8 mouse cellular contexts compared by ENCODE assay signal in genomic region chr11:53146290-53146689, GRCm38 (mm10).
DNase-seq lines count a peak whose midpoint lies in the region; ATAC-seq and TF ChIP-seq lines count a peak whose summit lies in the region.

No protein-coding gene starts in this region.

- intact Hi-C loops in left cerebral cortex, adult 2 months (cut with DNase I): loop anchor here (10.0 kb wide), 1 partner anchor 721 kb away; no protein-coding TSS in a partner anchor
- intact Hi-C loops in left cerebral cortex, postnatal 14 days (cut with DNase I): loop anchor here (10.0 kb wide), 1 partner anchor 721 kb away; no protein-coding TSS in a partner anchor

- DNase-seq in cerebellum, adult 11 months: peak; percentile 9
- no peak for DNase-seq in left cerebral cortex, adult 2 months (ENCODE audit: extremely low spot score in 1 of 2, low spot score in 2 of 2)
- no peak for DNase-seq in left cerebral cortex, postnatal 14 days (ENCODE audit: low spot score in 2 of 2)
- DNase-seq in ZHBTc4 (ENCODE audit: low read depth, low spot score): peak; percentile 63
- DNase-seq in embryonic facial prominence, embryonic 11.5 days (ENCODE audit: low spot score): peak; percentile 43
- DNase-seq in mesoderm, embryonic 11.5 days (ENCODE audit: low read depth, low spot score): peak; percentile 30
- no peak for DNase-seq in right cerebral cortex, postnatal 14 days

- no peaks in the 10 kb centered on the region for H3K4me1 ChIP-seq in embryonic facial prominence, embryonic 11.5 days (ENCODE audit: control insufficient read depth, insufficient read depth, low read length)

- H3K9ac ChIP-seq in embryonic facial prominence, embryonic 11.5 days (replicated peaks; ENCODE audit: low read length): no peak overlapping the region

- H3K36me3 ChIP-seq in embryonic facial prominence, embryonic 11.5 days (replicated peaks; ENCODE audit: control insufficient read depth, insufficient read depth, low read depth, low read length): no peaks in the 10 kb centered on the region

- ATAC-seq in cerebellum, adult (ENCODE audit: insufficient number of reproducible peaks, low FRiP score, low TSS enrichment): no peak
- ATAC-seq in embryonic facial prominence, embryonic 11.5 days (replicated peaks; ENCODE audit: insufficient number of reproducible peaks, low FRiP score, low TSS enrichment, low read depth): no peak

- no peaks in the 10 kb centered on the region for H3K9me3 ChIP-seq in embryonic facial prominence, embryonic 11.5 days (replicated peaks; ENCODE audit: control insufficient read depth, low read length)

- peak; percentile 58 for TF ChIP-seq CTCF in left cerebral cortex, adult 2 months (IDR thresholded peaks at IDR 0.05)

- no peak overlapping the region for H3K27ac ChIP-seq in left cerebral cortex, adult 2 months
- H3K27ac ChIP-seq in embryonic facial prominence, embryonic 11.5 days (replicated peaks; ENCODE audit: low read depth, low read length): no peak overlapping the region

- no peak overlapping the region for H3K4me3 ChIP-seq in left cerebral cortex, adult 2 months
- no peak overlapping the region for H3K4me3 ChIP-seq in embryonic facial prominence, embryonic 11.5 days (ENCODE audit: low read depth, low read length)

- no peak overlapping the region for H3K4me2 ChIP-seq in embryonic facial prominence, embryonic 11.5 days (ENCODE audit: low read depth, low read length)

- H3K27me3 ChIP-seq in embryonic facial prominence, embryonic 11.5 days (ENCODE audit: control insufficient read depth, insufficient read depth, low read length): no peaks in the 10 kb centered on the region

- 37% methylated on average over 4 of the region's 4 CpGs for WGBS in embryonic facial prominence, embryonic 11.5 days

Comparison
In these comparisons a context has a peak if more than half of its experiments do, and no peak if none do; other contexts are left out.
1. DNase-seq: peak in cerebellum, adult 11 months (single experiment), ZHBTc4 (single experiment), embryonic facial prominence, embryonic 11.5 days (single experiment) and mesoderm, embryonic 11.5 days (single experiment); none in left cerebral cortex, adult 2 months (0 of 2), left cerebral cortex, postnatal 14 days (0 of 2) and right cerebral cortex, postnatal 14 days (single experiment).